Mouse (Mus musculus) sigmoid colon, adult 10 weeks (tissue): ENCODE results near the gene Hoxa4. TPM values are rescaled to one million over a fixed set of nuclear protein-coding genes. Genes with fewer than 3 reads are reported as not detected.

Source experiments
- polyA plus RNA-seq: library from polyadenylated mRNA; stranded (reverse); fragments of 350-450 nt; fragmentation: Illumina TruSeq; extraction: RNeasy Lipid Tissue Mini Kit (QIAGEN cat#74804); gene quantifications from one replicate; pipeline ENCODE4 v1.2.3, GENCODE M21; 2014; ENCODE audit warnings: low read depth, low replicate concordance

The Hoxa4 gene
- 1.0 TPM for polyA plus RNA-seq

DNA sequence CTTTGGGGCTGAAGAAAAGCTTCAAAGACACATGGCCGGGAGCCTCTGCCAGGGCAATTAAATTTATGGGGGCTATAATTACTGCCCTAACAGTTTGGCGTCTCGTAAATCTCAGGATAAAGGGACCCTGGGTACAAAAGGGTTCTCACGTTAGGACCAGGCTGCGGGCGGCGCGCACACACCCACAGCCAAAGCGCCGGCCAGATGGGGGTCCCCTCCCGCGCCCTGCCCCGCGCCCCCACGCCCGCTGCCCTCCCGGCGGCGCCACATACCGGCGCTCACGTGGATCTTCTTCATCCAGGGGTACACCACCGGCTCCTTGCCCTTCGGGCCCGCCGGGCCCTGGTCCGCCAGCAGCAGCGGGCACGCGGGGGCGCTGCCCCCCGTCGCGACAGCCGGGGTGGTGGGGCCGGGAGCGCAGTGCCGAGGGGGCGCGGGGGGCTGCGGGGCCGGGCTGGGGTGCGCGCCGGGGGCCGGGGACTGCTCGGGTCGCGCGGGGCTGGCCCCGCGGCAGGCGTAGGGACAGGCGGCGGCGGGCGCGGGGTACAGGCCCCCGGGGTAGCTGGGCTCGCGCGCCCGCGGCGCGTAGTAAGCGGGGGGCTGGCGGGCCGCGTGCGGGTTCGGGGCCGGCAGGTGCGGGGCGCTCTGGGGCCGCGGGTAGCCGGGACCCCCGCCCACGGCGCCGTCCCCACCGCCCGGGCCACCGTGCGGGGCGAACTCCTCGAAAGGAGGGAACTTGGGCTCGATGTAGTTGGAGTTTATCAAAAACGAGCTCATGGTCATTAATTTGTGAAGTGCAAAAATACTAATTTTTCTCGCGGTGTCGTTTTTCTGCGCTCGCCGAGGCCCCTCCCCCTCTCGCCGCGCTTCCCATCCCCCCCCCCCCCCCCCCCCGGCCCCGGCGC lies at the start of gene Hoxa4:
Hoxa4 (minus strand) TSS at position 848 of the 905 bp plus-strand sequence.

DNA sequence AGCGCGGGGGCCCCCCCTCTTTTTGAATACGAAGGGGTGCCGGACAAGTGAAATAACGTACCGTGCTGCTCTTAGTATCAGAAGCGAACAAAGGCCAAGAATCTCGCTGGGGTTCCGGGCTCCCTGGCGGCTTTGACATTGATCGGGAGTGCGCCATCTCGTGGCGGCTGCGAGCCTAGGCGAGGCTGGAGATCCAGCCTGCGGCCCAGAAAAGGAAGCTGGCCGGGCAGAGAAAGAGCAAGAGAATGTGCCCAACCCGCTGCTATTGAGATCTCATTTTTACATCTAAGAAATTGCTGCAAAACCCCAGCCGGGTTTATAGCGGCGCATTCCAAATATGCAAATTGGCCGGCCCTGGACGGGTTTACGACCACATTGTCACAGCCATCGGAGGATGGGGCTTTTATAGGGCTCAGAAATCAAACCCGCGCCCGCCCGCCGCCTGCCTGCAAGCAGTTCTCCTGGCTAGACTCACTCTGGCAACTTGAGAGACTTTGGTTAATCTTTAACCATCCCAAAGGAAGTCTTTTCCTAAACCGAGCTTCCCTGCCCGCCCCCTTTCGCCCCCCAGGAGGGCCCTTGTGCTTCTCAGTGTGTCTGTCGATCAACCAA lies 48.9 kb upstream of the Hoxa4 start, which contains the start of gene Hoxa10:
Hoxa10 (minus strand) TSS at position 466 of the 612 bp plus-strand sequence.

DNA sequence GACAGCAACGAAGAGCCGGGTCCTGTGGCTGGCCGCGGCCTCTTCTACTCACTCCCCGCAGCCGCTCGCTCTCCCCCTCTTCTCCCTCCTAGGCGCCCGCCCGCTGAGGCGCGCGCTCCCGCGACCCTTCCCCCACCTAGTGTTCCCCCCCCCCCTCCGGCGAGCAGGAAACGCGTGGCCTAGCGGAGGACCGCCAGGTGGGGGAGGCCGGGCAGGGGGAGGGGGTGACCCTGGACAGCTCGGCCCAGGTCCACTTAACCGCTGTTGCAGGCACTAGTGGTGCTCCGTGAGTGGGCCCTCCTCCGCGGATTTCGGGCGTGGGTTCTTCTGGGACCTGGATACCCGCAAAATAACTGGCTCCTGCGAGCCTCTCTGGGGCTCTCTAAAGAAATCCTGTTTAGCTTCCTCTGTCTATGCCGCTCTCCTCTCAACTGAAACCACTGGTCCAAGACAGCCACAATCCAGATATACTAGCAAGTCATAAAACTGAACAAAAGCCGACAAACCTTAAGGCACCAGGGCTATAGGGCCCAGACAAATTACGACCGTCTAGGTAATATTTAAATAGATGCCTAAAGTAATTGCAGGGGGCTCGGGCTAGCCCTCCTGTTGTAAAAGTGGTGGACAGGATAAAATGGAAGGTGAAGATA lies 39.1 kb upstream of the Hoxa4 start, which contains the start of gene Hoxa9:
Hoxa9 (minus strand) TSS at position 574 of the 650 bp plus-strand sequence.

DNA sequence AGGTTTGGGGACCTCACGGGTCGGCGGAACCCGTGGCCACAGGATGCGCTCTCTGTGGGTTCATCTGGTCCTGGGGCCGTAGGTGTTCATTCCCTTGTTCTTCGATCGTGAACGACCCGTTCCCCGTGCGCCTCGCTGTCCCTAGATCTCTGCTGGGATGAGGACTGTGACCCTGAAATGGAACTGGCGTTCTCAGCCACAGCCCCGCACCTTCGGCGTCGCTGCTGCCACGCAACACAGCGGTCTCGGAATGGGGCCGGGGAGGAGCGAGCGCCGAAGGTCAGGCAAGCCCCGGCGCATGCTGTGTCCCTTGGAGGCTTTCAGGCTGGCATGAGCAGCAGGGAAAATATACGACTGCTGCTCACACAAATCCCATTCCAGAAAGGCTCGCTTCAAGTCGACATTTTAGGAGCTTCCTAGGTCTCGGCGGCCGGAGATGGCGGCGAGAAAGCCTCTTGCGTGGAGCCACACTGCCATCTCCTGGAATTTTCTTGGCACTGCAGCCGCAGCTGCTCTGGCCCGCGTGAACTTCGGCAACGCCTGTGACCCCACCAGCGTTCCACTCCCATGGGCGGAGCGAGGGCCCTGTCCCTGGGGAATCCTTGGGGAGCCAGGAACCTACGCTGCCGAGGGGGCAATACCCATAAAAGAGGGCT lies 29.9 kb upstream of the Hoxa4 start, which contains the start of gene Hoxa7:
Hoxa7 (minus strand) TSS at position 518 of the 656 bp plus-strand sequence.

DNA sequence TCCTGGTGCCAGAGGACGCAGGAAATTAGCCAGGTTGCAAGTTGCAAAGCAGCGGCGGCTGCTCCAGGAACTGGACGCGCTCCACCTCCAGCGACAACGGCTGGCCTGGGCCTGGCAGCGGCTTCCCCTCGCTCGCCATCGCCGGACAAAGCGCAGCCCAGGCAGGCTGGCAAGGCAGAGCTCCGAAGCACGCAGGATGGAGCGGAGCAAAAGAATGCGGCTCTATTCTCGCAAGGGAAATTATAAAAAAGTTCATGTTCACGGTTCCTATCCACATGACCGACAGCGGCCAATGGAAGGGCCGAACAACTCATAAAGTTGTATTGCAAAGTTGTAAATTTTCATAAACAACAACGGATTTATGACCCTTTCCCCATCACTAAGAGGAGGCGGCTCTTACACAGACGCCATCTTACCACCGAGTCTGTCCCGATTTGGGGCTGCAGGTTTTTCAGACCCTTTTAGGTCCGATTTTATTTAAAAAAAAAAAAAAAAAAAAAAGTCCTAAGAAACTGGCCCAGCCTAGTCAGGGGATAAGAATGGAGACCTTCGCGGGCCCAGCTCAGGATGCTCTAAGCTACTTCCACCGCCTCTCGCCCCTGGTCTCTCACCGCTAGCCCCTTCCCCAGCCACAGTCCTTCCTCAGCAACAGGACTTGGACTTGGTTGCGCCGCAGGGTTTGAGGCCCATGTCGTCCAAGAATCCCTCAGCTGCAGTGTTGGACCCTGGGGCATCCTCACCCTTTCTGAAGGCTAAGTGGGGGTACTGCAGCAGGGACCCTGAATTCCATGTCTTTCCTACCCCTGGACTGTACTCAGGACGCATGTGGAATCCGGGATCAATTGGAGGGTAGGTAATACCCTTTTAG lies 21.8 kb upstream of the Hoxa4 start, which contains the start of the genes Hoxa3 and Gm28308:
Hoxa3 (minus strand) TSS at position 218 of the 868 bp plus-strand sequence.
Gm28308 (minus strand) TSS at position 221 of the 868 bp plus-strand sequence.

DNA sequence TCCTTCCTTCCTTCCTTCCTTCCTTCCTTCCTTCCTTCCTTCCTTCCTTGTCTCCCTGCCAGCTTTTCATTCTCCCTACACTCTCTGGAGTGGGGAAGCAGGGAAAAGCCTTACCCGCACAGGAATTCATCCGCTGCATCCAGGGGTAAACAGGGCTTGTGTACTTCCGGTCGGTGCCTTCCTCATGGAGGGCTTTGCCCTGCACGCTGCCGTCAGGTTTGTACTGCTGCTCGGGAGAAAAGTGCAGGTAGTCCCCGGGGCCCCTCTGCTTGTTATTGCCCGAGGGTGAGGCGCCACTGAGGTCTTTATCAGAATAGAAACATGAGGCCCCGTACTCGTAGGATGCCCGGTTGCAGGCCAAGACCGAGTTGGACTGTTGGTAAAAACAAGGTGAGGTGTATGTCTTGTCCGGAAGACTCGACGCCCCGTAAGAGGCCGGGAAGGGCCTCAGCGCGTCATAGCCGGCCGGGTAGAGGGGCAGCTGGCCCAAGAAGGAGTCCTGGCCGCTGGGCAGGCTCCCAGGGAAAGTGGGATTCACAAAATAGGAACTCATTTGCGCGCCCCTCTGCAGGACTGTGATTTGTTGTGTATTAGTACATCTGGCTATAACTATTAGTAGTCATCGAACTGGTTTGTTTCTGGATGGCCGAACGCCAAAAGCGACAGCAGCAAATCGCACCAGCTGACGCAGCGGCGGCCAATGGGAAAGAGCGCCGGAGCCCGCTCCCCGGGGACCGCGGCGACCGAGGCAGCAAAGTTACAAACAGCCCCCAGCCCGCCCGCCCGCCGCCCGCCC lies 16.7 kb upstream of the Hoxa4 start, which contains the start of gene Hoxa6:
Hoxa6 (minus strand) TSS at position 651 of the 796 bp plus-strand sequence.

DNA sequence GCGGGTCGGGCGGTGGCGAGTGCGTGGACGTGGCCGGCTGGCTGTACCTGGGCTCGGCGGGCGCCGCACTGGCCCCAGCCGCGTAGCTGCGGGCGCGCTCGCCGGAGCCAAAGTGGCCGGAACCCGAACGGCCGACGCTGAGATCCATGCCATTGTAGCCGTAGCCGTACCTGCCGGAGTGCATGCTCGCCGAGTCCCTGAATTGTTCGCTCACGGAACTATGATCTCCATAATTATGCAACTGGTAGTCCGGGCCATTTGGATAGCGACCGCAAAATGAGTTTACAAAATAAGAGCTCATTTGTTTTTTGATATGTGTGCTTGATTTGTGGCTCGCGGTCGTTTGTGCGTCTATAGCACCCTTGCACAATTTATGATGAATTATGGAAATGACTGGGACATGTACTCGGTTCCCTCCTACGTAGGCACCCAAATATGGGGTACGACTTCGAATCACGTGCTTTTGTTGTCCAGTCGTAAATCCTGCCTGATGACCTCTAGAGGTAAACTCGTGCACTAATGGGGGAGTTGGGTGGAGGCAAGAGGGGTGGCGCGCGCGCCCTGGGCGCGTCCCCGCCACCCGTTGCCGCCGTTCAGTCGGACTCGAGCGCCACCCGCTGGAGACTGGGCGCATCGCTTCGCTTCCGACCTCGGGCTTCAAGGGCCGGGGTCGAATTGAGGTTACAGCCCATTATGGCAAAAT lies 12.6 kb upstream of the Hoxa4 start, which contains the start of gene Hoxa5:
Hoxa5 (minus strand) TSS at position 538 of the 703 bp plus-strand sequence.

DNA sequence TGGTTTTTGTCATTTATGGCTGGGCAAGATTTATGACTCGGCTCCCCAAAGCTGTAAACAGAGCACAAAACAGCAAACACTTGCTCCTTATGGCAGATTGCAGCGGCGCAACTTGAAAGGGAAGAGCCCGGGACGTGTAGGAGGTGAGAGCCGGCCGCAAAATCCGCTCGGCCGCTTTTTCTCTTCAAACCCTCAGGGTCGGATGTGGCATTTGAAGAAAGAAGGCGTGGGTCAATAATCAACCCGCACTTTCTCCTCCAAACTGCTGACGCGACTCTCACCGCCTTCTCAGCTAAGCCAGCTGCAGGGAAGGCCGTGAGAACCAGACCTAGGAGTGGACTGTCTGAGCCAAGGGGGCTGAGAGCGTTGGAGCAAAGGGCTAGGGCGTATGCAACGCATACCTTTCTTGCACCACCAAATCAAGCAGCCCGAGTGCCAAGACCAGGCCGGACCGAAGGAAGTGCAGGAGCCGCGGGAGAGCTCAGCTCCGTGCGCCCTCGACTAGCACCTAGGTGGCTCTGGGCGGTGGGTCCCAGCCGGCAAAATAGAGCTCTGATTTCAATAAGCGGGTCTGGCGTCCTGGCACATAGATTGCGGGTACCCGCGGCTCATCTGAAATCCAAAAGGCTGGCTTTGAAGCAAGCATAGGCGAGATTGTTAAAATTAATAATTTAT lies 14.4 kb downstream of the Hoxa4 start, which contains the start of gene 5730596B20Rik:
5730596B20Rik (plus strand) TSS at position 438 of the 675 bp plus-strand sequence.

DNA sequence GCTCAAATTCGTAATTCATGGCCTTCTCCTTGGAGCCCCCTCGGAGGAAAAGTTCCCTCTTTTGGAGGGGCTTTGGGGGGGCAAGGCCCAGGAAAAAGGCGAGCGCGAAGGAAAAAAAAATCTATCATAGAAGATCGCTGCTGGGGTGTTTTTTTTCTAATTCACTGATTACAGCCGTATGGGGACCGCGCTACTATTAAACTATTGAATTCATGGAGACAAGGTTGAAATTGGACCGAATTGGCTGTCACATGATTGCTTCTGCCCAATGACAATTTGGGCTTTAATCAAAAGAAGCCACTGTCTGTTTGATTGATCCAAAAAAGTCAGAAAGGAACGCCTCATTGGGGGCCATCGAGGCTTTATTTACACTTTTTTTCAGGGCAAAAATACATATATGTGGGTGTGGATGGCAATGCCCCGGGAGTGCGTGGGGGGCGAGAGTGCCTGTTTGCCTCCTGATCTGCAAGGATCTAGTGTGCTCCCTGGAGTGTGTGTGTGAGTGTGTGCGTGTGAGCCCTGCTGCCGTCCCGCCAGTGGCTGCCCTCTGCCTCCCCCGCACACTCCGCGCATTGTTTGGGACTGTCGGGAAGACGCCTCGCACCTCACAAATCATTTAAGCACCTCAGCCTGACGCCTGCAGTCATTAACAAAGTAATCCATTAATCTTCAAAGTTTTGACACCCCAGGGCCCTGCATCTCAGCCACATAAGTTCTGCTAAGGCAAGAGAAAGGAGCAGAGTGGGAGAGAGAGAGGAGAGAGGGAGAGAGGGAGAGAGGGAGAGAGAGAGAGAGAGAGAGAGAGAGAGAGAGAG lies 26.7 kb downstream of the Hoxa4 start, which contains the start of gene Hoxa2:
Hoxa2 (minus strand) TSS at position 206 of the 815 bp plus-strand sequence.

DNA sequence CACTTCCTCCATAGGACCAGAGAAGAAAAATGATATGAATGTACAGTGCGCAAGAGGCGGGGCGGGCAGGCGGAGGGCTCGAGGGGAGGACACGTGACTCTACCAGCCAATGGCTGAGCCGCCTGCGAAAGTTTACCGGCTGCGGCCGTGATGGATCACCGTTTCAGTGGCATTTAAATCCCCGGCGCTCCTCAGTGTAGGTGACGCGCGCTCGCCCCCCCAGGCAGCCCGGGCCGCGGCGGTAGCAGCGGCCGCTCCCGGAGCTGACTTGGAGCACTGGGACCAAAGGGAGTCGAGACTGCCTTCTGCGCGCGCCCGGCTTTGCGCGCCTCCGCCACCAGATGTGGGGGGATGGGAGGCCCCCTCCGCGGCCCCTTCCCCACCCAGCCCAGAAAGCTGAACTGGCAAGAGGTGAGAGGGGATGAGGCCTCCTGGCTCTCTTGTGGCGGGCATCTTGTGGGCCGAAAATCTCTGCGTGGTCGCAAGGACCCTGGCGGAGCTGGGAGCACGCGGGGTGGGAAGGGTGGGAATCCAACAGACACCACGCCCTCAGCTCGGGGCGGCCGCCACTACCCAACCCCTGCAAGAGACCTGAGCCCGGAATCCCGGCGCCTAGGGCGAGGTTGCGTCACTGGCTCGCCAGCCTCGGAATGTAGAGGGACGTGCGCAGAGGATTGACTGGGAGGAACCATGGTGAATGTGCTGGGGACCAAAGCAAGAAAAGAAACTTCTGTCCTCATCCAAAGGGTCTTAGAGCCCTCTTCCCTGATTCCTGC lies 33.1 kb downstream of the Hoxa4 start, which contains the start of gene Hoxa1:
Hoxa1 (minus strand) TSS at position 42 of the 776 bp plus-strand sequence.

Other genes with a start within 250 kb of the Hoxa4 start
- gene Skap2, start 179.2 kb downstream of the Hoxa4 start, polyA plus RNA-seq, result 120 TPM
- 1.9 TPM for gene Hoxa1, start 33.4 kb downstream of the Hoxa4 start, polyA plus RNA-seq
- gene Hoxa2, start 26.9 kb downstream of the Hoxa4 start, polyA plus RNA-seq, result 10.2 TPM
- gene 5730596B20Rik, start 14.3 kb downstream of the Hoxa4 start, polyA plus RNA-seq, result not detected
- gene Hoxa5, start 12.8 kb upstream of the Hoxa4 start, polyA plus RNA-seq, result 34.4 TPM
- gene Hoxa6, start 17.0 kb upstream of the Hoxa4 start, polyA plus RNA-seq, result not detected
- 36.4 TPM for gene Hoxa3, start 21.6 kb upstream of the Hoxa4 start, polyA plus RNA-seq
- gene Gm28308, start 21.6 kb upstream of the Hoxa4 start, polyA plus RNA-seq, result not detected
- 38.0 TPM for gene Hoxa7, start 30.1 kb upstream of the Hoxa4 start, polyA plus RNA-seq
- 111 TPM for gene Hoxa9, start 39.3 kb upstream of the Hoxa4 start, polyA plus RNA-seq
- gene Hoxa10, start 49.1 kb upstream of the Hoxa4 start, polyA plus RNA-seq, result 91.2 TPM
- gene Hoxa11, start 54.1 kb upstream of the Hoxa4 start, polyA plus RNA-seq, result 4.0 TPM
- gene Hoxa13, start 69.1 kb upstream of the Hoxa4 start, polyA plus RNA-seq, result 162 TPM
- gene Evx1, start 121.7 kb upstream of the Hoxa4 start, polyA plus RNA-seq, result 0.19 TPM